Mouse (Mus musculus) limb, embryonic 11.5 days (tissue): ENCODE measurements around the gene Tap1. TPM values are rescaled to one million over a fixed set of nuclear protein-coding genes. Genes with fewer than 3 reads are reported as not detected.
A peak's percentile ranks its signal among the peaks of the same experiment; 100 is the strongest.

Source experiments
- ATAC-seq: fragments of 200-750 bp; cut with Nextera tagmentation; 2 replicates; pipeline ENCODE4 v1.8.0; 2017; ENCODE audit warnings: low read depth; ENCODE audit not compliant: insufficient number of reproducible peaks, low FRiP score, low TSS enrichment
- DNase-seq: peaks from one replicate; pipeline ENCODE4 v3.0.0-alpha.2; 2015; ENCODE audit warnings: low spot score
- H3K27ac ChIP-seq: fragments of 300-500 bp; sonication (generic); replicated peaks from 2 replicates; pipeline ENCODE4 v1.5.1; 2014; ENCODE audit warnings: low read depth, mild to moderate bottlenecking, low read length
- H3K27me3 ChIP-seq: fragments of 300-500 bp; sonication (generic); 2 replicates; pipeline ENCODE4 v1.6.1; 2014; ENCODE audit warnings: mild to moderate bottlenecking, low read length, mixed read lengths; ENCODE audit not compliant: control insufficient read depth, insufficient read depth
- H3K36me3 ChIP-seq: fragments of 300-500 bp; sonication (generic); 2 replicates; pipeline ENCODE4 v1.6.1; 2014; ENCODE audit warnings: mild to moderate bottlenecking, low read length, moderate library complexity, mixed read lengths; ENCODE audit not compliant: control insufficient read depth, insufficient read depth
- H3K4me1 ChIP-seq: fragments of 300-500 bp; sonication (generic); 2 replicates; pipeline ENCODE4 v1.6.1; 2014; ENCODE audit warnings: low read length, mixed read lengths; ENCODE audit not compliant: control insufficient read depth, insufficient read depth
- H3K4me2 ChIP-seq: fragments of 300-500 bp; sonication (generic); 2 replicates; pipeline ENCODE4 v1.6.1; 2014; ENCODE audit warnings: low read depth, mild to moderate bottlenecking, moderate library complexity; ENCODE audit not compliant: severe bottlenecking
- H3K4me3 ChIP-seq: fragments of 300-500 bp; sonication (generic); 2 replicates; pipeline ENCODE4 v1.5.1; 2014; ENCODE audit warnings: low read depth, low read length
- H3K9ac ChIP-seq: fragments of 300-500 bp; sonication (generic); 2 replicates; pipeline ENCODE4 v1.6.1; 2014; ENCODE audit warnings: mild to moderate bottlenecking, low read length
- H3K9me3 ChIP-seq: fragments of 300-500 bp; sonication (generic); 2 replicates; pipeline ENCODE4 v1.6.1; 2016; ENCODE audit warnings: low read length; ENCODE audit not compliant: control insufficient read depth
- WGBS: fragments of 180-500 bp; shearing (Covaris S2); extraction: QIAGEN DNeasy Blood & Tissue Kit; methylation state at CpG from one replicate; pipeline ENCODE4 v1.1.7; 2014; 5-methylcytosine and 5-hydroxymethylcytosine counted together
- polyA plus RNA-seq: library from polyadenylated mRNA; unstranded; fragments of >200 nt; fragmentation: Nextera tagmentation; extraction: Ambion mirVana; gene quantifications from 2 replicates; pipeline ENCODE4 v1.2.1, GENCODE M21; 2014

Gene Tap1
- polyA plus RNA-seq, 1 experiment from 2014 or later: 2.4 TPM

DNA sequence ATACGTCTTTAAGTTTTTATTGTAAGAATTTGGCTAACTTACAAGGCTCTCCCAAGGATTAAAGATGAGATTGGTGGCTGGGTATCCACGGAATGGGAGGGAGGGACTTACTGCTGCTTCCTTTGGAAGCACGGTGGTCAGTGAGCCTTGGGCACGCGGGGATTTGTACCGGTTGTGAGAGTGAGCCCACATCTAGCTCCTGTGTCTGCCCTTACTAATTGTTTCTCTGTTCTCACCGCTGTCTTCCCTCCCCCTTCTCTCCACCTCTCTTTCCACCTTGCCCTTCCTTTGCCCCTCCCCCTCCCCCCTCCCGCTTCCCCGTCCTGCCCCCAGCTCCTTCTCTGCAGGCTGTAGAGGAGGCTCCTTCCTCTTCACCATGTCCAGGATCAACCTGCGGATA lies 21.1 kb downstream of the Tap1 start:
- Histone ChIP-seq H3K9ac (no peak overlapping the region), H3K9me3 (no peaks in the 10 kb centered on the region), H3K36me3 (no peaks in the 10 kb centered on the region), H3K4me2 (no peak overlapping the region), H3K4me1 (no peaks in the 10 kb centered on the region), H3K4me3 (no peak overlapping the region), H3K27ac (no peak overlapping the region), H3K27me3 (peaks cover 53% of the 10 kb centered on the region)
- WGBS: 20% methylated on average over 10 of the region's 10 CpGs
- DNase-seq: no peak
- no peak for ATAC-seq

DNA sequence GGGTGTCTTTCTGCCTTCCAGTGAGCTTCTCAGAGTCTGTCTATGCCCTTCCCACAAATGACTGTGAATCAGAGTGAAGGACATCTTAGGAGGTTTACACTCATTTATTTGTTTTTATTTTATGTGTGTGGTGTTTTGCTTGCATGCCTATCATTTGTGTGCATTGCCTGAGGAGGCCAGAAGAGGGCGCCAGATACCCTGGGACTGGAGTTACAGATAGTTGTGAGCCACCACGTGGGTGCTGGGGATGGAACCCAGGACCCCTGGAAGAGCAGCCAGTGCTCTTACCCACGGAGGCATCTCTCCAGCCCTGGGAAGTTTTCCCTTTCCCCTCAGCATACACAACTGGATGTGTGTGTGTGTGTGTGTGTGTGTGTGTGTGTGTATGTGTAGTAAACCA lies 22.3 kb downstream of the Tap1 start:
- Histone ChIP-seq H3K4me2 (no peak overlapping the region), H3K36me3 (no peaks in the 10 kb centered on the region), H3K27me3 (peaks cover 57% of the 10 kb centered on the region), H3K9me3 (no peaks in the 10 kb centered on the region), H3K4me1 (no peaks in the 10 kb centered on the region), H3K27ac (no peak overlapping the region), H3K4me3 (no peak overlapping the region), H3K9ac (no peak overlapping the region)
- 56% methylated on average over 3 of the region's 3 CpGs for WGBS
- no peak for DNase-seq
- no peak for ATAC-seq

DNA sequence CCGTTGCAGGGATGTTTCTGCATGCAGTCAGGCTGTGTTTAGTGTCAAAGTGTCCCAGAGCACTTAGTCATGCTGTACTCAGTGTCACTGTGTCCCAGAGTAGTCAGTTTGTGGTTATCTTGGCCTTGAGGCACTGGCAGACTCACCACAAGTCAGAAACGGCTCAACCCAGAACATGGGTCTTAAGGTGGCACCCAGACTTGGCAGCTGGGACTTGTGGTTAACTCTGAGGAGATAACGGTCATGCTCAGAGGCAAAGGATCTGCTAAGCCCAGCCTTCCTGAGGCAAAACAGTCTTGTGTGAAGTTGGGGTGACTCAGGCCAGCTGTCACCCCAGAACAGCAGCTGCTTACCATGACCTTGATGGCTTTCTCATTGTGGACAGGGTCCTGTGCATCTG lies 23.2 kb downstream of the Tap1 start:
- no peaks in the 10 kb centered on the region for H3K4me1 ChIP-seq
- peaks cover 49% of the 10 kb centered on the region for H3K27me3 ChIP-seq
- no peak overlapping the region for H3K4me2 ChIP-seq
- H3K27ac ChIP-seq: no peak overlapping the region
- no peaks in the 10 kb centered on the region for H3K9me3 ChIP-seq
- no peaks in the 10 kb centered on the region for H3K36me3 ChIP-seq
- DNase-seq: peak; percentile 17
- no peak for ATAC-seq
- WGBS: 79% methylated on average over 3 of the region's 3 CpGs
- no peak overlapping the region for H3K4me3 ChIP-seq
- H3K9ac ChIP-seq: no peak overlapping the region

DNA sequence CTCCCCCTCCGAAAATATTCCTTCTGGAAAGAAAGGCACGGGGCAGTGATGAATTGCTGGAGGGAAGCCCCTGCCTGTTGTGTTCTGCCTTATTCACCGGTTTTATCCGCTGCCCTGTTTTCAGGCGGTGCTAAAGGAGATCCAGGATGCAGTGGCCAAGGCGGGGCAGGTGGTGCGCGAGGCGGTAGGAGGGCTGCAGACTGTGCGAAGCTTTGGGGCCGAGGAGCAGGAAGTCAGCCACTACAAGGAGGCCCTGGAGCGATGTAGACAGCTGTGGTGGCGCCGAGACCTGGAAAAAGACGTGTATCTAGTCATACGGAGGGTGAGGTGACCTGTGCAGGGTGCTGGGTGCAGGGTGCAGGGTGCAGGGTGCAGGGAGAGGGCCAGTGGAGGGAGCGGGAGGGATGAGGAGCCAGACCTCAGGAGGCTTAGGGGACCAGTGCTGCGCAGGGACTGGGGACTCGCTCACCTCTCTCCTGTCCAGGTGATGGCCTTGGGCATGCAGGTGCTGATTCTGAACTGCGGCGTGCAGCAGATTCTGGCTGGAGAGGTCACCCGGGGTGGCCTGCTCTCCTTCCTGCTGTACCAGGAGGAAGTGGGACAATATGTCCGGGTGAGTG lies 24.5 kb downstream of the Tap1 start:
- Histone ChIP-seq H3K4me1 (no peaks in the 10 kb centered on the region), H3K4me2 (no peak overlapping the region), H3K36me3 (no peaks in the 10 kb centered on the region), H3K27me3 (peaks cover 41% of the 10 kb centered on the region), H3K27ac (no peak overlapping the region), H3K9ac (no peak overlapping the region), H3K9me3 (no peaks in the 10 kb centered on the region), H3K4me3 (no peak overlapping the region)
- WGBS: 12% methylated on average over 23 of the region's 23 CpGs
- ATAC-seq (no peak), DNase-seq (no peak)

DNA sequence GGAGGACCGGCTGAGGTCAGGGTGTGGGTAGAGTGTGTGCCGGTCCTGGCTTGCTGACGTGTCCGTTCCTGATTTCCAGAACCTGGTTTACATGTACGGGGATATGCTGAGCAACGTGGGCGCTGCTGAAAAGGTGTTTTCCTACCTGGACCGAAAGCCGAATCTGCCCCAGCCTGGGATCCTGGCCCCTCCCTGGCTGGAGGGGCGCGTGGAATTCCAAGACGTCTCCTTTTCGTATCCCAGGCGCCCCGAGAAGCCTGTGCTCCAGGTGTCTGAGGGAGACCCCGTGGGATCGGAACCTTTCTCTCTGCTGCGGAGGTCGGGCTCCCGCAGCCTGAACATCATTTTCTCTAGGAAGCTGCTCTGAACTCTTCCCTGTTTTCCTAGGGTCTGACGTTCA lies 26.6 kb downstream of the Tap1 start:
- peaks cover 33% of the 10 kb centered on the region for H3K27me3 ChIP-seq

DNA sequence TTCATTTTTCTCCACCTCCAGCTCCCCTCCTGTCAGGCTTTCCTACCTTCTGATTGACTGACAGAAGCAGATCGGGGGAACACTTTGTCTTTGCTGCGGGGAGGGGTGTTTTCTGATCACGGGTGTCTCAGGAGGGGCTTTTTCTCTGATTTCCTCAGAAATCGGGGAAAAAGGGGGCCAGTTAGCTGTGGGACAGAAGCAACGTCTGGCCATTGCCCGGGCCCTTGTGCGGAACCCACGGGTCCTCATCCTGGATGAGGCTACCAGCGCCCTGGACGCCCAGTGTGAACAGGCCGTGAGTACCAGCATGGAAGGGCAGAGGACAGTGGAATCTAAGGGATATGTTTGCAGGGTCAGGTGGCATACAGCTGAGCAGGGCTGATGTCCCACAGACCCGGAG lies 27.8 kb downstream of the Tap1 start:
- H3K9ac ChIP-seq: no peak overlapping the region
- peaks cover 33% of the 10 kb centered on the region for H3K27me3 ChIP-seq
- no peak for ATAC-seq

More for the DNA sequence above, 26.6 kb downstream of the Tap1 start:
- no peaks in the 10 kb centered on the region for H3K9me3 ChIP-seq
- WGBS: 38% methylated on average over 21 of the region's 21 CpGs
- no peak for DNase-seq
- no peaks in the 10 kb centered on the region for H3K4me1 ChIP-seq
- H3K4me2 ChIP-seq: no peak overlapping the region
- H3K4me3 ChIP-seq: no peak overlapping the region
- no peak overlapping the region for H3K9ac ChIP-seq
- no peaks in the 10 kb centered on the region for H3K36me3 ChIP-seq
- no peak for ATAC-seq
- no peak overlapping the region for H3K27ac ChIP-seq

DNA sequence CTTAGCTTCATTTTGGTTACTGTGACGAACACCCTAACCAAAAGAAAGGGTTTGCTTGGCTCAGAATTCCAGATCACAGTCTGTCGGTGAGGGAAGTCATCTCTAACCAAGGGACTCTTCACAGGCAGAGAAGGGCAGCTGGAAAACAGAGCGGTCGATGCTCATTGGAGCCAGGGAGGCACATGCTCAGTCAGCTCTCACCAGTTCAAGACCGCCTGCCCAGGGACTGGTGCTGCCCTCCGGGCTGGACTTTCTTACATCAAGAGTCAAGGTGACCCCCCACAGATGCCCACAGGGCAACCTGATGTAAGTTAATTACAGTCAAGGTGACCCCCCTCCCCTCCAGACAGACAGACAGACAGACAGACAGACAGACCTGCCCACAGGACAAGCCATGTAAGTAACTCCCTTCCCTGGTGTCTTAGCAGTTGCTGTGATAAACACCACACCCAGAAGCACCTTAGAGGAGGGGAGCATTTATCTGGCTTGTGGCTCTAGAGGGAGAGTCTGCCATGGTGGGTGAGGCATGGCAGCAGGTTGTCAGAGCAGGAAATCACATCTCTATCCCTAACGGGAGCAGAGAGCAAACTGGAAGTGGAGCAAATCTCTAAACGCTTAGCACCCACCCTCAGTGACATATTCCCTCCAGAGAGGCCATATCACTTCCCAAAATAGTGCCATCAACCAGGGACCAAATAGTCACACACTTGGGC lies 30.0 kb downstream of the Tap1 start:
- Histone ChIP-seq H3K4me3 (no peak overlapping the region), H3K27me3 (peaks cover 21% of the 10 kb centered on the region), H3K4me1 (no peaks in the 10 kb centered on the region), H3K9me3 (no peaks in the 10 kb centered on the region), H3K4me2 (no peak overlapping the region), H3K36me3 (no peaks in the 10 kb centered on the region), H3K9ac (no peak overlapping the region), H3K27ac (no peak overlapping the region)
- ATAC-seq: no peak
- no peak for DNase-seq
- WGBS: 92% methylated on average over 8 of the region's 8 CpGs

More for the DNA sequence above, 27.8 kb downstream of the Tap1 start:
- 87% methylated on average over 12 of the region's 12 CpGs for whole genome bisulfite sequencing
- DNase-seq: no peak
- Histone ChIP-seq H3K4me3 (no peak overlapping the region), H3K27ac (no peak overlapping the region), H3K4me1 (no peaks in the 10 kb centered on the region), H3K4me2 (no peak overlapping the region), H3K9me3 (no peaks in the 10 kb centered on the region), H3K36me3 (no peaks in the 10 kb centered on the region)

DNA sequence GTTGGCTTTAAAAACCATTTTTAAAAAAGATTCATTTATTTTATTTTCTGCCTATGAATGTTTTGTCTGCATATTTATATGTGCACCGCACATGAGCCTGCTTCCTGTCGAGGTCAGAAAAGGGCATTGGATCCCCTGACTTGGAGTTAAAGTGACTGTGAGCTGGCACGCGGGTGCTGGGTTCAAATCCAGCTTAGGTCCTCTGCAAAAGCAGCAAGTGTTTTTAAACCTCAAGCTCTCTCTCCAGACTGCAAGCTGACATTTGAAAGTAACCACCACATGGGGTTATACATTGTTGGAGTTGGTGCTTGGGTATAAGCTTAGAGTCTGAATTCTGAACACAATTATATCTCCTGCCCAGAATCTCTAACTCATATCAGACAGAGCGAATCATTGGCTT lies 30.6 kb downstream of the Tap1 start:
- H3K4me1 ChIP-seq: no peaks in the 10 kb centered on the region
- H3K27me3 ChIP-seq: peaks cover 16% of the 10 kb centered on the region
- H3K36me3 ChIP-seq: no peaks in the 10 kb centered on the region
- H3K27ac ChIP-seq: no peak overlapping the region
- H3K9ac ChIP-seq: no peak overlapping the region
- no peak for ATAC-seq
- no peak overlapping the region for H3K4me3 ChIP-seq
- no peak for DNase-seq
- 94% methylated on average over 5 of the region's 5 CpGs for WGBS
- no peak overlapping the region for H3K4me2 ChIP-seq
- H3K9me3 ChIP-seq: no peaks in the 10 kb centered on the region
